Mouse (Mus musculus) CH12.LX (cell line): ENCODE results near the gene Dhx9.
"Not testable (repeated sequence)": the region's sequence is repeated elsewhere in the genome, so short reads cannot be mapped to it uniquely, and the experiment has no call there.

Experiments used
- CTCF ChIP-seq, 2 experiments: IDR thresholded peaks in 1 of 2; conservative IDR thresholded peaks in 1 of 2; 2 replicates each; pipeline ENCODE4 v1.5.1; 2011 to 2012; ENCODE audit warnings: low read depth in 2 of 2, low read length in 2 of 2, improper control_type of control experiment in 1 of 2, inconsistent platforms in 1 of 2, mild to moderate bottlenecking in 1 of 2, moderate library complexity in 1 of 2
- MAX ChIP-seq: IDR thresholded peaks from 2 replicates; pipeline ENCODE4 v1.6.1; 2011; ENCODE audit warnings: low read length, improper control_type of control experiment
- MYC ChIP-seq: IDR thresholded peaks from 2 replicates; pipeline ENCODE4 v1.6.1; 2011; ENCODE audit warnings: low read depth, mild to moderate bottlenecking, improper control_type of control experiment, low read length
- USF2 ChIP-seq: conservative IDR thresholded peaks from 2 replicates; pipeline ENCODE4 v1.6.1; 2011; ENCODE audit warnings: low read depth, low read length, improper control_type of control experiment
- ZC3H11A ChIP-seq: IDR thresholded peaks from 2 replicates; pipeline ENCODE4 v1.6.1; 2012; ENCODE audit warnings: low read depth, mild to moderate bottlenecking, inconsistent platforms, low read length, improper control_type of control experiment
- ZKSCAN1 ChIP-seq: IDR thresholded peaks from 2 replicates; pipeline ENCODE4 v1.6.1; 2012; ENCODE audit warnings: low read depth, inconsistent platforms, low read length, improper control_type of control experiment, borderline replicate concordance
- ZNF384 ChIP-seq: IDR thresholded peaks from 2 replicates; pipeline ENCODE4 v1.6.1; 2012; ENCODE audit warnings: low read depth, low read length, improper control_type of control experiment, inconsistent platforms

DNA sequence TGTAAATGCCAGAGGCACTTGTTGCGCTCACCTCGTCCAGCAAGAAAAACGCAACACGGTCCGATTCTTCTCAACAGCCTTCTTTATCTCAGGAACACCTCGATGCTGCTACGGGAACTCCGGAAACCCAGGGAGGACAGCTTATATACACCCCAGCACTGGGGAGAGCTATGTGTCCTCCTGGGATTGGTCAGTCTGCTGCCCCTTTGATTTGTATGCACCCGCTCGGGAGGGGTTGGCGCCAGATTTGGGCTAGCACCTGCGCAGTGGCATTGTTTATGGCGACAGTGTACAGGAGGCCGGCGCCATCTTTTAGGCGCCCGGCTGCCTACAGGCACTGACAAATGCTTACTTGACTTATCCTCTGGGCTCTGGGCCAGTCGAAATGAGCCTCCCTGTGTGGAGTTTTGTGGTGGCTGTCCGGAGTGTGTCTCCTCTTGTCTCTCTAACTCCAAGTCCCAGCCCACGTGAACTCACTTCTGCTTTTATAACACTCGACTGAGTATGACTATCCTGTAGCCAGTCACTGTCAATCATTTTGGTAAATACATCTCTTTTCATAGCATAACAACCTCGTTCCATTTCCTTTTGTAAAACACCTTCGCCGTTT is 73.2 kb downstream of the Dhx9 start:
- not testable (repeated sequence) for TF ChIP-seq USF2; ZKSCAN1; ZC3H11A; CTCF (conservative IDR thresholded peaks at IDR 0.05 in 1 of 2, IDR thresholded peaks at IDR 0.05 in 1 of 2; ENCODE audit: low read depth in 2 of 2, low read length in 2 of 2); ZNF384
- peak; percentile 91 for TF ChIP-seq MAX
- TF ChIP-seq MYC: peak; percentile 98
